Mouse (Mus musculus): Measurements from ENCODE around the gene Map3k9. TPM values are rescaled to one million over a fixed set of nuclear protein-coding genes. Genes with fewer than 3 reads are reported as not detected.

Map3k9 gene
- total RNA-seq, 1 experiment = 5.4 TPM

DNA sequence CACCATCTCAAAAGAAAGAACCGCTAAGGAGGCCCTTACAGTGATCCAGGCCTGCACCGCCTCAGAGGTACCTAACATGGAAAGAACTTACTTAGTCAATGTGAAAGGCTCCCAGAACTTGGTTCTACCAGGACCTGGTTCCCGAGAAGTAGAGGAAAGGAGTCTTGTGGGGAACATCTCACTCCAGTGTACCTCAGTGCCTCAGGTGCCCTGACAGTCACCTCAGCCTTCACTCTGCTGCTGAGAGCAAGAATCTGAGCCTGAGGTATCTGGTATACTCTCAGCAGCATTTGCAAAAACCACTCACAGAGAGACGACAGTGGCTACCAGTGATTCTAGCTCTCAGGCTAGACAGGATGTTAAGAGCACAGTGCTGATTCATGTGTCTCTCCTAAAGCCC, 6.8 kb downstream of the Map3k9 start:
- DNase-seq (ENCODE audit: low read depth, low spot score) = no peak
- H3K36me3 ChIP-seq (ENCODE audit: control insufficient read depth, insufficient read depth, low read length, poor library complexity, severe bottlenecking) = peaks cover 8% of the 10 kb centered on the region; the same call in 1 of the 2 replicates
- H3K9ac ChIP-seq (ENCODE audit: insufficient read depth, low read depth, low read length, poor library complexity, severe bottlenecking) = no peak overlapping the region
- H3K4me1 ChIP-seq (ENCODE audit: control insufficient read depth in 2 of 2, insufficient read depth in 2 of 2, low read length in 2 of 2, poor library complexity in 1 of 2) = no peaks in the 10 kb centered on the region; a peak in 1 of 4 replicates
- H3K27ac ChIP-seq (ENCODE audit: insufficient read depth, low read depth, low read length, poor library complexity, severe bottlenecking) = no peak overlapping the region
- no peaks in the 10 kb centered on the region for H3K9me3 ChIP-seq (ENCODE audit: control insufficient read depth, insufficient read depth, low read depth, low read length)
- in situ Hi-C loops (cut with MboI; ENCODE audit: low sequenced_read_pairs in 2 of 2, unreplicated experiment in 2 of 2) = no loop called here
- TF ChIP-seq CHD2 (IDR thresholded peaks at IDR 0.05; ENCODE audit: low read depth, low read length) (no peak), HCFC1 (IDR thresholded peaks at IDR 0.05; ENCODE audit: borderline replicate concordance, insufficient read depth, low read length) (no peak)
- no peak overlapping the region for H3K4me3 ChIP-seq (ENCODE audit: insufficient read depth in 1 of 2, low read depth in 1 of 2, low read length in 2 of 2, poor library complexity in 1 of 2, severe bottlenecking in 1 of 2)

GRCm38 (mm10) chr12:81769458-81769857, 11.5 kb downstream of the Map3k9 start:
- in situ Hi-C loops (cut with MboI; ENCODE audit: low sequenced_read_pairs in 2 of 2, unreplicated experiment in 2 of 2) = no loop called here
- DNase-seq (ENCODE audit: low read depth, low spot score) = no peak
- H3K4me3 ChIP-seq (ENCODE audit: insufficient read depth in 1 of 2, low read depth in 1 of 2, low read length in 2 of 2, poor library complexity in 1 of 2, severe bottlenecking in 1 of 2) = no peak overlapping the region
- no peaks in the 10 kb centered on the region for H3K9me3 ChIP-seq (ENCODE audit: control insufficient read depth, insufficient read depth, low read depth, low read length)
- no peak overlapping the region for H3K9ac ChIP-seq (ENCODE audit: insufficient read depth, low read depth, low read length, poor library complexity, severe bottlenecking)
- H3K36me3 ChIP-seq (ENCODE audit: control insufficient read depth, insufficient read depth, low read length, poor library complexity, severe bottlenecking) = peaks cover 8% of the 10 kb centered on the region; the same call in 1 of the 2 replicates
- no peak overlapping the region for H3K27ac ChIP-seq (ENCODE audit: insufficient read depth, low read depth, low read length, poor library complexity, severe bottlenecking)
- TF ChIP-seq HCFC1 (IDR thresholded peaks at IDR 0.05; ENCODE audit: borderline replicate concordance, insufficient read depth, low read length) = no peak
- no peak for TF ChIP-seq CHD2 (IDR thresholded peaks at IDR 0.05; ENCODE audit: low read depth, low read length)
- TF ChIP-seq MAFK (IDR thresholded peaks at IDR 0.05; ENCODE audit: insufficient read depth, low read depth, low read length) = no peak
- TF ChIP-seq ZC3H11A (IDR thresholded peaks at IDR 0.05; ENCODE audit: borderline replicate concordance, low read depth, low read length) = no peak
- H3K4me1 ChIP-seq (ENCODE audit: control insufficient read depth in 2 of 2, insufficient read depth in 2 of 2, low read length in 2 of 2, poor library complexity in 1 of 2) = no peaks in the 10 kb centered on the region

DNA sequence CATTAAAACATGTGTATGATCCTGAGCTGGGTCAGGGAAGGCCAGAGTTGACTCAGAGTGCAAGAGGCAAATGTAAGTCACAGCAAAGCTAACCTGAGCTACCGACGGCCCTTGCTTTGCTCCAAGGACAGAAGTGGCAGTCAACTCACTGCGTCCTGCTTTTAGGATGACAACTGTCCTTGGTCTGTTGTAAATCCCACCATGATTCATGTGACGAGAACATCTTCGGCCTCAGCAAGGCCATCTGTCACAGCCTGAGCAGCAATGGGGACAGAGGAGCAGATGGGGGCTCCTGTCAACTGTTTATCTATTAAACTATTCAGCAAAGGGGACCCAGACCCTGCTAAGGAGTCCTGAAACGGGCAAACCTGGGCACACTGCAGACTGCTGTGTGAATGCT, 15.6 kb downstream of the Map3k9 start:
- Histone ChIP-seq H3K9ac (ENCODE audit: insufficient read depth, low read depth, low read length, poor library complexity, severe bottlenecking) (no peak overlapping the region), H3K9me3 (ENCODE audit: control insufficient read depth, insufficient read depth, low read depth, low read length) (no peaks in the 10 kb centered on the region), H3K4me1 (ENCODE audit: control insufficient read depth in 2 of 2, insufficient read depth in 2 of 2, low read length in 2 of 2, poor library complexity in 1 of 2) (no peaks in the 10 kb centered on the region; a peak in 1 of 4 replicates), H3K4me3 (ENCODE audit: insufficient read depth in 1 of 2, low read depth in 1 of 2, low read length in 2 of 2, poor library complexity in 1 of 2, severe bottlenecking in 1 of 2) (no peak overlapping the region), H3K36me3 (ENCODE audit: control insufficient read depth, insufficient read depth, low read length, poor library complexity, severe bottlenecking) (no peaks in the 10 kb centered on the region; the same call in 1 of the 2 replicates), H3K27ac (ENCODE audit: insufficient read depth, low read depth, low read length, poor library complexity, severe bottlenecking) (no peak overlapping the region)
- in situ Hi-C loops (cut with MboI; ENCODE audit: low sequenced_read_pairs in 2 of 2, unreplicated experiment in 2 of 2) = no loop called here
- no peak for TF ChIP-seq ZC3H11A (IDR thresholded peaks at IDR 0.05; ENCODE audit: borderline replicate concordance, low read depth, low read length)
- TF ChIP-seq MAFK (IDR thresholded peaks at IDR 0.05; ENCODE audit: insufficient read depth, low read depth, low read length) = no peak
- TF ChIP-seq ZNF384 (IDR thresholded peaks at IDR 0.05; ENCODE audit: low read depth, low read length) = no peak
- TF ChIP-seq HCFC1 (IDR thresholded peaks at IDR 0.05; ENCODE audit: borderline replicate concordance, insufficient read depth, low read length) = no peak
- TF ChIP-seq CHD2 (IDR thresholded peaks at IDR 0.05; ENCODE audit: low read depth, low read length) = no peak
- no peak for DNase-seq (ENCODE audit: low read depth, low spot score)

DNA sequence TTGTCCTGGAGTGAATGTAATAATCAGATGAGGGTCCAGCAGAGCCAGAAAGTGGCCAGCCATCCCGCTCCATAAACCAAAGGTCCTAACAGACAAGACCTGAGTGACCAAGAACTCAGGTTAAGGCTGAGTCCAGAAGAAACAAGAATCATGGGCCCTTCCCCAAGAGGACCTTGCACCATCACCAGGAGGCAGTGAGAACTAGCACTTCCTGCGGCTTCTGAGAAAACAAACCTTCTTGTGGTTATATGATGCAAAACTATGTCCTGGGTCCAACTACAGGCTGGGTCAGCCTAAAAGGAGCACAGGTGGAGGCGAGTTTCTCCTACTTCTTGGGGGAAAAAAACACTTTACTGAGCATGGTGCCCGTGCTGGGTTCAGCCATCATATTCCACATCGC, 16.6 kb downstream of the Map3k9 start:
- Histone ChIP-seq H3K4me1 (ENCODE audit: control insufficient read depth in 2 of 2, insufficient read depth in 2 of 2, low read length in 2 of 2, poor library complexity in 1 of 2) (no peaks in the 10 kb centered on the region; a peak in 1 of 4 replicates), H3K9me3 (ENCODE audit: control insufficient read depth, insufficient read depth, low read depth, low read length) (no peaks in the 10 kb centered on the region), H3K36me3 (ENCODE audit: control insufficient read depth, insufficient read depth, low read length, poor library complexity, severe bottlenecking) (no peaks in the 10 kb centered on the region; the same call in 1 of the 2 replicates), H3K4me3 (ENCODE audit: insufficient read depth in 1 of 2, low read depth in 1 of 2, low read length in 2 of 2, poor library complexity in 1 of 2, severe bottlenecking in 1 of 2) (no peak overlapping the region), H3K27ac (ENCODE audit: insufficient read depth, low read depth, low read length, poor library complexity, severe bottlenecking) (no peak overlapping the region), H3K9ac (ENCODE audit: insufficient read depth, low read depth, low read length, poor library complexity, severe bottlenecking) (no peak overlapping the region)
- DNase-seq (ENCODE audit: low read depth, low spot score) = no peak
- in situ Hi-C loops (cut with MboI; ENCODE audit: low sequenced_read_pairs in 2 of 2, unreplicated experiment in 2 of 2) = no loop called here
- TF ChIP-seq MAFK (IDR thresholded peaks at IDR 0.05; ENCODE audit: insufficient read depth, low read depth, low read length) = no peak
- TF ChIP-seq HCFC1 (IDR thresholded peaks at IDR 0.05; ENCODE audit: borderline replicate concordance, insufficient read depth, low read length) = no peak
- TF ChIP-seq ZC3H11A (IDR thresholded peaks at IDR 0.05; ENCODE audit: borderline replicate concordance, low read depth, low read length) = no peak
- no peak for TF ChIP-seq CHD2 (IDR thresholded peaks at IDR 0.05; ENCODE audit: low read depth, low read length)
- TF ChIP-seq ZNF384 (IDR thresholded peaks at IDR 0.05; ENCODE audit: low read depth, low read length) = no peak

- TF ChIP-seq CHD2 (IDR thresholded peaks at IDR 0.05; ENCODE audit: low read depth, low read length) = no peak
- TF ChIP-seq HCFC1 (IDR thresholded peaks at IDR 0.05; ENCODE audit: borderline replicate concordance, insufficient read depth, low read length) = no peak
- TF ChIP-seq MAFK (IDR thresholded peaks at IDR 0.05; ENCODE audit: insufficient read depth, low read depth, low read length) = no peak
- no peak for TF ChIP-seq ZC3H11A (IDR thresholded peaks at IDR 0.05; ENCODE audit: borderline replicate concordance, low read depth, low read length)
- no peak for TF ChIP-seq ZNF384 (IDR thresholded peaks at IDR 0.05; ENCODE audit: low read depth, low read length)
These were observed 26.3 kb downstream of the Map3k9 start for GRCm38 (mm10) chr12:81754651-81755050.

More at GRCm38 (mm10) chr12:81754651-81755050, 26.3 kb downstream of the Map3k9 start:
- Histone ChIP-seq H3K27ac (ENCODE audit: insufficient read depth, low read depth, low read length, poor library complexity, severe bottlenecking) (no peak overlapping the region), H3K4me3 (ENCODE audit: insufficient read depth in 1 of 2, low read depth in 1 of 2, low read length in 2 of 2, poor library complexity in 1 of 2, severe bottlenecking in 1 of 2) (no peak overlapping the region), H3K9me3 (ENCODE audit: control insufficient read depth, insufficient read depth, low read depth, low read length) (no peaks in the 10 kb centered on the region), H3K36me3 (ENCODE audit: control insufficient read depth, insufficient read depth, low read length, poor library complexity, severe bottlenecking) (no peaks in the 10 kb centered on the region; the same call in 1 of the 2 replicates), H3K9ac (ENCODE audit: insufficient read depth, low read depth, low read length, poor library complexity, severe bottlenecking) (no peak overlapping the region), H3K4me1 (ENCODE audit: control insufficient read depth in 2 of 2, insufficient read depth in 2 of 2, low read length in 2 of 2, poor library complexity in 1 of 2) (no peaks in the 10 kb centered on the region)
- in situ Hi-C loops (cut with MboI; ENCODE audit: low sequenced_read_pairs in 2 of 2, unreplicated experiment in 2 of 2) = no loop called here
- no peak for DNase-seq (ENCODE audit: low read depth, low spot score)

Measured in ES-E14 (cell line).